Mouse (Mus musculus): ENCODE measurements around the gene Gm20431.

Gene Gm20431

DNA sequence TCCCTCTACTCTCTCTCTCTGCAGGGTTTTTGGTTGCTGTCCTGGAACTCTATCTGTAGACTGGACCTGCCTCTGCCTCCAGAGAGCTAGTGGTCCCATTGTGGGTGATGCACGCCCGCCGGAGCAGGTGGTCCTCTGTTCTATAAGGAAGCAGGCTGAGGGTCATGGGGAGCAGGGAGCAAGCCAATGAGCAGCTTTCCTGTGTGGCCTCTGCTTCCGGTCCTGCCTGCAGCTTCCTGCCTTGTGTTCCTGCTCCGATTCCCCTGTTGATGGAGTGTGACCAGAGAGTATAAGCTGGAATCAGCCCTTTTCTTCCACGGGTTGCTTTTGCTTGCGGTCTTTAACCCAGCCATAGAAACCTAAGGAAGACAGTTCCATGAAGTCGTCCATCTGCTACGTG lies 93.2 kb downstream of the Gm20431 start:
- no peak for DNase-seq (ENCODE audit: low spot score)

DNA sequence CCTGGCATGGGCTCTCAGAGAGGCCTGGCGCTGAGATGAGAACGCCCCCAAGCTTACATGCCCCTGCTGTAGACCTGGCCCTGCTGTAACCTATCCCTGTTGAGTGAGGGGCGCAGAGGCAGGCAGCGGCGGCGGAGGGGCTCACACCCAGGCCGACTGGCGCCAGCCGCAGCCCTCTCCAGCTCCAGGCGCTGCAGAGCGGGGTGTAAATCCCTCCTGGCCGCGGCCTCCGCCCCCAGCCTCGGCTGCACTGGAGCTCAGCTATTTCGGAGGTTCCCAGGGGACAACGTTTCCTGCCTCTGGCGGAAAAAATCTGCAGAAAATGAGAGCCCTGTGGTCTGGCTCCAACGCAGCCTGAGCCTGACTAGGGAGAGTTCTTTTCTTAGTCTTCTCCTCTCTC lies 95.6 kb downstream of the Gm20431 start:
- DNase-seq (ENCODE audit: low spot score) = no peak

GRCm38 (mm10) chr2:167565312-167565656 lies 96.0 kb downstream of the Gm20431 start:
- DNase-seq (ENCODE audit: low spot score) = no peak

DNA sequence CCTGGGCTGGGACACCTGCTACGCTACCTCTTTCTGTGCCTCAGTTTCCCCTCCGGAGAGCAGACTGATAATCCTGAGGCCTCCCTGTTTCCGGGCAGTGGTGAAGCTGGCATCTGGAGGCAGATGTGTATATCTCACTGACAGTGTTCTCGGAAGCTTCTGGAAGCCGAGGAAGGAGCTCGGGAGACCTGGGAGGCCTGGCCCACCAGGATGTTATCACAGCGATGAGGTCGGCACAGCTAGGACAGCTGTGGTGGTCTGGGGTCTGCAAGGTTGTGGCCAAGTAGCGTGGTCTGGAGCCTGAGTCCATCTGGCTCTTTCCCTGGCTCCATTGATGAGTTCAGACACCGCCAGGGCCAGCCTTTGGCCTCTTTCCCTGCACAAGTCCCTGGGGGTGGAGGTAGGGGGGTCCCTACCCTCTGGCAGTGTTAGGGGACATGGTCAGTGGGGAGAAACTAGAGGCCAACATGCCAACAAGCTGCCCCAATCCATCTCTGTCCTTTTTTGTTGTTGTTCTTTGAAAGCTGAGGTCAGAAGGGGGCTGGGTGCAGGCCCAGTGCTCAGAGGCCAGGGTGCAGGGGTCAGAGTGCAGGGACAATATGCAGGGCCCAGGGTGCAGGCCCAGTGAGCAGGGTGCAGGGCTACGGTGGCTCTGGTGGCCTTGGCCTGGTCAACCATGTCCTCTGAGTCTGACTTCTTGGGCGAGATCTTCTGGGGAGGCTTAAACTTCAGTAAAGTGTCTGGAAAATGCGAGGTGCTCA lies 96.6 kb downstream of the Gm20431 start:
- no peak for DNase-seq (ENCODE audit: low spot score)

- DNase-seq (ENCODE audit: low spot score) = no peak
Observed at GRCm38 (mm10) chr2:167563703-167564102, 97.6 kb downstream of the Gm20431 start.

DNA sequence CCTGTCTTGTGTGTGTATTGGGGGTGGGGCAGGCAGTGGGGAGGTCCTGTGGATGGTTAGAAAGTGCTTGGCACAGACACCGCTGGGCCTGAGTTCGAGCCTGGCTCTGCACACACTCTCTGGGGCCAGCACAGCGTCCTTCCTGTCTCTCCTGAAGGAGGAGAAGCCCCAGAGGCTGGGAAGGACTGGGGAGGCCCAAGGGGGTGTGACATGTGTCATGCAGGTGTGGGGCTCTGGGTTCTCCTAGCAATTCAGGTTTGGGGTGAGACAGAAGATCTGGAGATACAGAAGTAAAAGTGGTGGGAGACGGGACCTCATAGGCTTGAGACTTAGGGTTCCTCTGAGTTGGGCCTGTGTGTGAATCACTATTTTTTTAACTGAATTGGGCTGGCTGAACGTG lies 98.3 kb downstream of the Gm20431 start:
- no peak for DNase-seq (ENCODE audit: low spot score)

GRCm38 (mm10) chr2:167562101-167562500 lies 99.2 kb downstream of the Gm20431 start:
- no peak for DNase-seq (ENCODE audit: low spot score)

- no peak for DNase-seq (ENCODE audit: low spot score)
Observed at GRCm38 (mm10) chr2:167559413-167559812, 101.9 kb downstream of the Gm20431 start.
